Mouse (Mus musculus) midbrain, embryonic 16.5 days (tissue): ENCODE data around the gene Paqr5. TPM values are rescaled to one million over a fixed set of nuclear protein-coding genes. Genes with fewer than 3 reads are reported as not detected.

Experiments used
- ATAC-seq: fragments of 200-750 bp; cut with Nextera tagmentation; 2 replicates; pipeline ENCODE4 v1.8.0; 2017; ENCODE audit warnings: moderate TSS enrichment
- H3K27ac ChIP-seq: fragments of 300-500 bp; sonication (generic); 2 replicates; pipeline ENCODE4 v1.5.1; 2014; ENCODE audit warnings: mild to moderate bottlenecking, low read length, mixed read lengths
- H3K27me3 ChIP-seq: fragments of 300-500 bp; sonication (generic); 2 replicates; pipeline ENCODE4 v1.6.1; 2014; ENCODE audit warnings: low read depth, low read length, mixed read lengths; ENCODE audit not compliant: control insufficient read depth, insufficient read depth
- H3K36me3 ChIP-seq: fragments of 300-500 bp; sonication (generic); 2 replicates; pipeline ENCODE4 v1.6.1; 2014; ENCODE audit warnings: mild to moderate bottlenecking, low read length, moderate library complexity, mixed read lengths; ENCODE audit not compliant: control insufficient read depth, insufficient read depth
- H3K4me1 ChIP-seq: fragments of 300-500 bp; sonication (generic); 2 replicates; pipeline ENCODE4 v1.6.1; 2014; ENCODE audit warnings: mild to moderate bottlenecking, low read length, mixed read lengths; ENCODE audit not compliant: control insufficient read depth, insufficient read depth
- H3K4me2 ChIP-seq: fragments of 300-500 bp; sonication (generic); 2 replicates; pipeline ENCODE4 v1.6.1; 2014; ENCODE audit warnings: mild to moderate bottlenecking, low read length, mixed read lengths
- H3K4me3 ChIP-seq: fragments of 300-500 bp; sonication (generic); 2 replicates; pipeline ENCODE4 v1.5.1; 2014; ENCODE audit warnings: low read depth, mild to moderate bottlenecking, low read length, moderate library complexity, mixed read lengths
- H3K9ac ChIP-seq: fragments of 300-500 bp; sonication (generic); 2 replicates; pipeline ENCODE4 v1.6.1; 2014; ENCODE audit warnings: low read depth, low read length, mixed read lengths
- H3K9me3 ChIP-seq: fragments of 300-500 bp; sonication (generic); replicated peaks from 2 replicates; pipeline ENCODE4 v1.6.1; 2014; ENCODE audit warnings: mild to moderate bottlenecking, low read length, mixed read lengths; ENCODE audit not compliant: control insufficient read depth, poor library complexity, severe bottlenecking
- WGBS: fragments of 180-500 bp; shearing (Covaris S2); extraction: QIAGEN DNeasy Blood & Tissue Kit; methylation state at CpG from one replicate; pipeline ENCODE4 v1.1.7; 2014; 5-methylcytosine and 5-hydroxymethylcytosine counted together
- polyA plus RNA-seq: library from polyadenylated mRNA; unstranded; fragments of >200 nt; fragmentation: Nextera tagmentation; extraction: Ambion mirVana; gene quantifications from 2 replicates; pipeline ENCODE4 v1.2.1, GENCODE M21; 2015

Gene Paqr5
- polyA plus RNA-seq, 1 experiment from 2014 or later: 0.18 TPM

- H3K9me3 ChIP-seq: no peaks in the 10 kb centered on the region
- H3K4me3 ChIP-seq: no peak overlapping the region
- 57% methylated on average over 9 of the region's 9 CpGs for WGBS
These were observed 54.6 kb downstream of the Paqr5 start for GRCm38 (mm10) chr9:61972031-61972430.

GRCm38 (mm10) chr9:61971045-61971444 lies 55.6 kb downstream of the Paqr5 start:
- H3K4me1 ChIP-seq: no peaks in the 10 kb centered on the region
- H3K4me2 ChIP-seq: no peak overlapping the region
- 71% methylated on average over 3 of the region's 3 CpGs for WGBS
- ATAC-seq: no peak
- no peaks in the 10 kb centered on the region for H3K9me3 ChIP-seq
- H3K4me3 ChIP-seq: no peak overlapping the region
- no peak overlapping the region for H3K27ac ChIP-seq
- H3K9ac ChIP-seq: no peak overlapping the region
- no peaks in the 10 kb centered on the region for H3K27me3 ChIP-seq
- H3K36me3 ChIP-seq: no peaks in the 10 kb centered on the region

More at GRCm38 (mm10) chr9:61972031-61972430, 54.6 kb downstream of the Paqr5 start:
- no peak overlapping the region for H3K9ac ChIP-seq
- H3K4me1 ChIP-seq: no peaks in the 10 kb centered on the region
- no peak overlapping the region for H3K27ac ChIP-seq
- H3K4me2 ChIP-seq: no peak overlapping the region
- ATAC-seq: no peak
- H3K36me3 ChIP-seq: no peaks in the 10 kb centered on the region
- no peaks in the 10 kb centered on the region for H3K27me3 ChIP-seq

- Histone ChIP-seq H3K4me1 (no peaks in the 10 kb centered on the region), H3K27ac (no peak overlapping the region), H3K9me3 (no peaks in the 10 kb centered on the region), H3K9ac (no peak overlapping the region), H3K36me3 (no peaks in the 10 kb centered on the region), H3K4me2 (no peak overlapping the region), H3K4me3 (no peak overlapping the region), H3K27me3 (no peaks in the 10 kb centered on the region)
- 48% methylated on average over 10 of the region's 10 CpGs for WGBS
- no peak for ATAC-seq
These were observed 59.3 kb downstream of the Paqr5 start for GRCm38 (mm10) chr9:61967357-61967756.

GRCm38 (mm10) chr9:61965987-61966386 lies 60.7 kb downstream of the Paqr5 start:
- Histone ChIP-seq H3K27me3 (no peaks in the 10 kb centered on the region), H3K9me3 (no peaks in the 10 kb centered on the region), H3K36me3 (no peaks in the 10 kb centered on the region), H3K4me1 (no peaks in the 10 kb centered on the region), H3K27ac (no peak overlapping the region), H3K9ac (no peak overlapping the region), H3K4me2 (no peak overlapping the region), H3K4me3 (no peak overlapping the region)
- WGBS: 93% methylated on average over 7 of the region's 7 CpGs
- no peak for ATAC-seq

GRCm38 (mm10) chr9:61965411-61965930 lies 61.2 kb downstream of the Paqr5 start:
- Histone ChIP-seq H3K4me2 (no peak overlapping the region), H3K4me1 (no peaks in the 10 kb centered on the region), H3K9ac (no peak overlapping the region), H3K4me3 (no peak overlapping the region), H3K9me3 (no peaks in the 10 kb centered on the region), H3K27ac (no peak overlapping the region), H3K36me3 (no peaks in the 10 kb centered on the region), H3K27me3 (no peaks in the 10 kb centered on the region)
- peak; percentile 64; the same call in 1 of the 2 replicates for ATAC-seq
- WGBS: 42% methylated on average over 4 of the region's 4 CpGs

GRCm38 (mm10) chr9:61963356-61963755 lies 63.3 kb downstream of the Paqr5 start:
- Histone ChIP-seq H3K36me3 (no peaks in the 10 kb centered on the region), H3K9ac (no peak overlapping the region), H3K27ac (no peak overlapping the region), H3K4me1 (no peaks in the 10 kb centered on the region), H3K27me3 (no peaks in the 10 kb centered on the region), H3K4me2 (no peak overlapping the region), H3K9me3 (no peaks in the 10 kb centered on the region), H3K4me3 (no peak overlapping the region)
- no peak for ATAC-seq
- 75% methylated on average over 6 of the region's 6 CpGs for WGBS

- Histone ChIP-seq H3K9ac (no peak overlapping the region), H3K4me1 (no peaks in the 10 kb centered on the region), H3K27ac (no peak overlapping the region), H3K4me2 (no peak overlapping the region), H3K4me3 (no peak overlapping the region), H3K36me3 (no peaks in the 10 kb centered on the region), H3K27me3 (no peaks in the 10 kb centered on the region), H3K9me3 (no peaks in the 10 kb centered on the region)
- no peak for ATAC-seq
- WGBS: 84% methylated on average over 4 of the region's 4 CpGs
These were observed 65.5 kb downstream of the Paqr5 start for GRCm38 (mm10) chr9:61961181-61961580.

GRCm38 (mm10) chr9:61960753-61961152 lies 65.9 kb downstream of the Paqr5 start:
- H3K27me3 ChIP-seq: no peaks in the 10 kb centered on the region
- no peak for ATAC-seq
- no peak overlapping the region for H3K4me3 ChIP-seq
- H3K27ac ChIP-seq: no peak overlapping the region
- 68% methylated on average over 5 of the region's 5 CpGs for WGBS
- no peaks in the 10 kb centered on the region for H3K9me3 ChIP-seq
- no peak overlapping the region for H3K9ac ChIP-seq
- H3K36me3 ChIP-seq: no peaks in the 10 kb centered on the region
- no peak overlapping the region for H3K4me2 ChIP-seq
- no peaks in the 10 kb centered on the region for H3K4me1 ChIP-seq

- no peaks in the 10 kb centered on the region for H3K27me3 ChIP-seq
- H3K9me3 ChIP-seq: no peaks in the 10 kb centered on the region
- H3K4me1 ChIP-seq: no peaks in the 10 kb centered on the region
- no peak overlapping the region for H3K9ac ChIP-seq
- ATAC-seq: no peak
- no peaks in the 10 kb centered on the region for H3K36me3 ChIP-seq
- 100% methylated on average over 1 of the region's 1 CpGs for WGBS
- H3K4me3 ChIP-seq: no peak overlapping the region
- no peak overlapping the region for H3K27ac ChIP-seq
- H3K4me2 ChIP-seq: no peak overlapping the region
These were observed 66.6 kb downstream of the Paqr5 start for GRCm38 (mm10) chr9:61959921-61960569.
